Comparison of ENCODE assay signal across 20 mouse cellular contexts in the genomic region with DNA sequence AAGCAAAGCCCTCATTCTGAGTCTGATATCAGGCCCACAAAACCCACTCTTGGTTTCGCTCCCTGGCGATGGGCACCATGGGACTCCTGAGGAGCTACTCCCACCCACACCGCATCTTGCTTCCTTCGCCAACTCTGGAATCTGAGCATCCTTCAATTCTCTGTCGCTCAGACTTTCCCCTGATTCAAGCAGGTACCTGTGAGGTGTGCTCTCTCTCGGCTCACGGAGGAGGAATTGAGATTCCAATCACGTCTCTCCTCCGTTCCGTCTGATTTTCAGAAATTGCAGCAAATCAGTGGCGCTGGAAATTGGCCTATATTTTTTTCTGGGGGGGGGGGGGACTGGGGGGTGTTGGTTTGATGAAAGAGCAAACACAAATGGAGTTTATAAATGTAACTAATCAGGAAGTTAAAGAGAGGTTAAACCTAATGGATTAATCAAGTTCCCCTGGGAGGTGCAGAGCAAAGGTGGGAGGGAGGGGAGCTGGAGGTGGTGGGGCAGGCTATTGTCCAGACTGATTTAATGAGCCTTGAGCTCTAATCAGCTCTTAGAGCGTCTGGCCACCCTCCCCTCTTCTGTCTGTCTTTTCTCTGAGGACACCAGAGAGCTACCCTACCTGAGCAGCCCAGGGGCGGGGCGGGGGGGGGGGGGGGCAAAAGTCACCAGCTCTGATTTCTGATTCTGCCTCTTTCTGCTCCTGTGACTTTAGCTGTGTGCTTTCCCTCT. TPM values are rescaled to one million over a fixed set of nuclear protein-coding genes. Genes with fewer than 3 reads are reported as not detected.
DNase-seq lines count a peak whose midpoint lies in the region; ATAC-seq and TF ChIP-seq lines count a peak whose summit lies in the region.
"Had no signal": no experiment of that assay in that cellular context is flagged by ENCODE, and none has a peak within 500 bp of the region (broad histone marks: within the 10 kb centered on the region; RNA-seq: fewer than 3 reads in every experiment).

No protein-coding gene starts in this region.

- H3K4me1 ChIP-seq in embryonic facial prominence, embryonic 12.5 days = peaks cover 5% of the 10 kb centered on the region; the same call in 1 of the 2 replicates
- H3K4me1 ChIP-seq in embryonic facial prominence, embryonic 10.5 days = peaks cover 13% of the 10 kb centered on the region
- H3K4me1 ChIP-seq in hindbrain, embryonic 14.5 days (replicated peaks; ENCODE audit: control insufficient read depth, insufficient read depth, low read length) = peaks cover 13% of the 10 kb centered on the region
- H3K4me1 ChIP-seq in midbrain, embryonic 15.5 days = peaks cover 11% of the 10 kb centered on the region
- H3K4me1 ChIP-seq: stomach, embryonic 15.5 days had no signal

- no peak overlapping the region for H3K4me3 ChIP-seq in embryonic facial prominence, embryonic 12.5 days
- H3K4me3 ChIP-seq in embryonic facial prominence, embryonic 10.5 days = no peak overlapping the region
- H3K4me3 ChIP-seq in hindbrain, embryonic 14.5 days (replicated peaks; ENCODE audit: low read length) = no peak overlapping the region
- H3K4me3 ChIP-seq in midbrain, embryonic 15.5 days = no peak overlapping the region
- H3K4me3 ChIP-seq: stomach, embryonic 15.5 days had no signal

- no peaks in the 10 kb centered on the region for H3K36me3 ChIP-seq in embryonic facial prominence, embryonic 12.5 days
- H3K36me3 ChIP-seq in embryonic facial prominence, embryonic 10.5 days (replicated peaks) = no peaks in the 10 kb centered on the region
- no peaks in the 10 kb centered on the region for H3K36me3 ChIP-seq in hindbrain, embryonic 14.5 days (replicated peaks; ENCODE audit: control insufficient read depth, insufficient read depth)
- H3K36me3 ChIP-seq in midbrain, embryonic 15.5 days (replicated peaks) = no peaks in the 10 kb centered on the region
- H3K36me3 ChIP-seq: stomach, embryonic 15.5 days had no signal

- H3K27me3 ChIP-seq in embryonic facial prominence, embryonic 12.5 days = 0 out of 2 replicates have a peak, but pooled peaks cover 7% of the 10 kb centered on the region
- peaks cover 20% of the 10 kb centered on the region for H3K27me3 ChIP-seq in embryonic facial prominence, embryonic 10.5 days (replicated peaks; ENCODE audit: low read depth, poor library complexity, severe bottlenecking)
- H3K27me3 ChIP-seq in hindbrain, embryonic 14.5 days (ENCODE audit: control insufficient read depth, insufficient read depth, low read length) = no peaks in the 10 kb centered on the region
- H3K27me3 ChIP-seq in midbrain, embryonic 15.5 days (replicated peaks) = no peaks in the 10 kb centered on the region
- H3K27me3 ChIP-seq: stomach, embryonic 15.5 days had no signal

- no peak overlapping the region for H3K4me2 ChIP-seq in embryonic facial prominence, embryonic 12.5 days (replicated peaks)
- peak overlapping the region; percentile 12; the same call in 1 of the 2 replicates for H3K4me2 ChIP-seq in hindbrain, embryonic 14.5 days (replicated peaks)
- H3K4me2 ChIP-seq in midbrain, embryonic 15.5 days = peak overlapping the region; percentile 35
- H3K4me2 ChIP-seq: lung, embryonic 14.5 days; stomach, embryonic 15.5 days had no signal

- no peak for TF ChIP-seq POLR2A in brain, embryonic 14.5 days (IDR thresholded peaks at IDR 0.05; ENCODE audit: borderline replicate concordance, extremely low read depth, insufficient read depth, insufficient read length, poor library complexity, severe bottlenecking)

- no peaks in the 10 kb centered on the region for H3K9me3 ChIP-seq in embryonic facial prominence, embryonic 12.5 days
- H3K9me3 ChIP-seq in embryonic facial prominence, embryonic 10.5 days = no peaks in the 10 kb centered on the region
- H3K9me3 ChIP-seq in hindbrain, embryonic 14.5 days (ENCODE audit: control insufficient read depth, low read length) = no peaks in the 10 kb centered on the region
- H3K9me3 ChIP-seq in midbrain, embryonic 15.5 days = no peaks in the 10 kb centered on the region
- H3K9me3 ChIP-seq: stomach, embryonic 15.5 days had no signal

- no peak overlapping the region for H3K9ac ChIP-seq in embryonic facial prominence, embryonic 12.5 days
- H3K9ac ChIP-seq in hindbrain, embryonic 14.5 days = no peak overlapping the region
- no peak overlapping the region for H3K9ac ChIP-seq in midbrain, embryonic 15.5 days
- H3K9ac ChIP-seq: lung, embryonic 14.5 days; stomach, embryonic 15.5 days had no signal

- 16% methylated on average over 14 of the region's 14 CpGs for WGBS in embryonic facial prominence, embryonic 12.5 days
- WGBS in embryonic facial prominence, embryonic 10.5 days = 16% methylated on average over 14 of the region's 14 CpGs
- 19% methylated on average over 12 of the region's 14 CpGs for WGBS in hindbrain, embryonic 14.5 days
- 12% methylated on average over 12 of the region's 14 CpGs for WGBS in midbrain, embryonic 15.5 days

- no peak overlapping the region for H3K27ac ChIP-seq in embryonic facial prominence, embryonic 12.5 days
- H3K27ac ChIP-seq in embryonic facial prominence, embryonic 10.5 days (replicated peaks) = no peak overlapping the region
- peak overlapping the region; percentile 54; the same call in 1 of the 2 replicates for H3K27ac ChIP-seq in hindbrain, embryonic 14.5 days
- peak overlapping the region; percentile 65 for H3K27ac ChIP-seq in midbrain, embryonic 15.5 days
- H3K27ac ChIP-seq: macrophage; stomach, embryonic 15.5 days had no signal

- ATAC-seq in embryonic facial prominence, embryonic 12.5 days (ENCODE audit: insufficient number of reproducible peaks, insufficient read depth, low FRiP score, low TSS enrichment) = 0 out of 2 replicates have a peak, but pooled peaks have one; percentile 22
- ATAC-seq in hindbrain, embryonic 14.5 days (ENCODE audit: low FRiP score) = no peak
- ATAC-seq in midbrain, embryonic 15.5 days (replicated peaks) = peak; percentile 69; the same call in 1 of the 2 replicates
- no peak for ATAC-seq in granulocyte monocyte progenitor cell, adult 5-6 weeks (replicated peaks; ENCODE audit: poor library complexity, severe bottlenecking)

- DNase-seq in embryonic facial prominence, embryonic 10.5 days (ENCODE audit: low spot score) = no peak
- peak; percentile 78 for DNase-seq in brain, embryonic 14.5 days (ENCODE audit: low read depth)
- peak; percentile 68 for DNase-seq in hindbrain, embryonic 14.5 days (ENCODE audit: low spot score)
- no peak for DNase-seq in layer of hippocampus, postnatal 10 days (ENCODE audit: low spot score in 2 of 2)
- DNase-seq in spleen, postnatal 36 days (ENCODE audit: low spot score in 2 of 2) = no peak
- DNase-seq: adrenal gland, adult 2 months; cerebellum, adult 11 months; kidney, adult 8-10 months; layer of hippocampus, postnatal 36 days; lung, embryonic 14.5 days; spleen, adult 18-20 months; thymus, adult 2 months had no signal

- no peak for TF ChIP-seq CTCF in brain, embryonic 14.5 days (IDR thresholded peaks at IDR 0.05; ENCODE audit: borderline replicate concordance, extremely low read depth, insufficient read depth, insufficient read length)

RNA-seq across cellular contexts. Expression of a gene that starts 53.6 kb away (rescaled TPM):
- 1.6 and 1.8 TPM in 2 replicates for polyA plus RNA-seq in embryonic facial prominence, embryonic 12.5 days (2016; fragmentation: Nextera tagmentation; extraction: Ambion mirVana)
- 0.59 and 0.60 TPM in 2 replicates for polyA plus RNA-seq in embryonic facial prominence, embryonic 10.5 days (2016; fragmentation: Nextera tagmentation; extraction: Ambion mirVana)
- 1.2 and 2.7 TPM in 2 replicates for polyA plus RNA-seq in brain, embryonic 14.5 days (2012; rRNA removed)
- 2.7 and 3.1 TPM in 2 replicates for polyA plus RNA-seq in hindbrain, embryonic 14.5 days (2014; fragmentation: Nextera tagmentation; extraction: Ambion mirVana)
- 2.6 and 3.1 TPM in 2 replicates for polyA plus RNA-seq in midbrain, embryonic 15.5 days (2015; fragmentation: Nextera tagmentation; extraction: Ambion mirVana)
- 1 to 10 TPM in 1 of 2 experiments, under 1 TPM in 1; 0.37 to 1.0 TPM for total RNA-seq in layer of hippocampus, postnatal 10 days (2021)
- not detected in 2 replicates for total RNA-seq in granulocyte monocyte progenitor cell, adult 5-6 weeks (2014; fragmentation: Nextera tagmentation)
- not detected in 2 replicates for total RNA-seq in granulocyte monocyte progenitor cell, adult 5-6 weeks (2017)
- total RNA-seq: adrenal gland, adult 2 months; gastrocnemius, adult 8-10 months; heart, adult 8-10 months; liver, adult 2 months had no signal
- polyA plus RNA-seq: adrenal gland, adult 2 months; liver, adult 2 months; macrophage had no signal

Comparison
In these comparisons a context has a peak if more than half of its experiments do, and no peak if none do; other contexts are left out.
1. ATAC-seq: peak in embryonic facial prominence, embryonic 12.5 days (single experiment) and midbrain, embryonic 15.5 days (single experiment); none in hindbrain, embryonic 14.5 days (single experiment) and granulocyte monocyte progenitor cell, adult 5-6 weeks (single experiment).
2. H3K27ac ChIP-seq: peak in hindbrain, embryonic 14.5 days (single experiment) and midbrain, embryonic 15.5 days (single experiment); none in embryonic facial prominence, embryonic 12.5 days (single experiment) and embryonic facial prominence, embryonic 10.5 days (single experiment).
3. DNase-seq: peak in brain, embryonic 14.5 days (single experiment) and hindbrain, embryonic 14.5 days (single experiment); none in embryonic facial prominence, embryonic 10.5 days (single experiment), layer of hippocampus, postnatal 10 days (0 of 2) and spleen, postnatal 36 days (0 of 2).